Mouse (Mus musculus): ENCODE measurements around the gene Ubn1. TPM values are rescaled to one million over a fixed set of nuclear protein-coding genes. Genes with fewer than 3 reads are reported as not detected.

The Ubn1 gene
- polyA plus RNA-seq, 1 experiment: 8.3 TPM

DNA sequence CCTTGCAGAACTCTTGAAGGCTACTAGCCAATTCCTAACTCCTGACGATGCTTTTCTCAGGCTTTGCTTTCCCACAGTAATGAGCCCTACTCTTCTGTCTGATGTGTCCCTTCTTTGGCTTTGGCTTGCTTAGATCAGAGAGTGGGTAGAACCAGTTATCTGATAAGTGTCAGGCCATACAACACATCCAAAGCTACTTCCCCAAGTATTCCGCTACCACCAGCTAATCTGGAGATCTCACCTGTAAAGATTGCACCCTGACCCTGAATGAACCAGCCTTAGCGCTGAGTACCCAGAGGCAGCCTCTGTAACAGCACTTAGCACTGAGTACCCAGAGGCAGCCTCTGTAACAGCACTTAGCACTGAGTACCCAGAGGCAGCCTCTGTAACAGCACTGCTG, 4.5 kb upstream of the Ubn1 start:
- no peaks in the 10 kb centered on the region for H3K4me1 ChIP-seq (ENCODE audit: control insufficient read depth, insufficient read depth, insufficient read length, low read length)
- H3K4me3 ChIP-seq (ENCODE audit: insufficient read depth, low read depth, low read length): no peak overlapping the region
- no peak overlapping the region for H3K27ac ChIP-seq (replicated peaks; ENCODE audit: low read depth, low read length)

DNA sequence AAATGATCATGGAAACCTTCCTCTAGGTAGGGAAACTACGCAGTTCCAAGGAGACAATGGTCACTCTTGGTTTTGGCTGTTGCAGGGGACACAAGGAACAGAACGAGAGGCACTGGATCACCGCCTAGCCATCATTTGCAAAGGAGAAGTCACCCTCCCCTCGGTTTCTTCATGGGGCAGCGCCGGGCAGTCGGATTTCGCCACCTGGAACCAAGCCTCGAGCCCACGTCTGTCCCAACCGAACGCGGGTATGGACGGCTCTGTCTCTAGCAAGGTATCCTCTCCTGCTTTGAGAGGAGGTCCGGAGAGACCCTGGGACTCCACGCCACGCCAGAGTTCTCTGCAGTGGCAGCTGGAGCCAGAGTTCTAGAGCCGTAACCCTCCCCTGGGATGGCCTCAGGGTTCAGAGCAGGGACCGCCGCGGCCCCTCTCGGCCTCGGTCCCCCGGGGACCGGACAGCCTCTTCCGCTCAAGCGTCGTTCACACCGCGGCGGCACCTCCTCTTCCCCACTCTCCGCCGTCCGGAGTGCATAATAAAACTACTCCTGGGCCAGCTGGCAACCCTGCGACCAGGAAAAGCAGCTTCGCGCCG, 579 bp upstream of the Ubn1 start:
- Histone ChIP-seq H3K27ac (replicated peaks; ENCODE audit: low read depth, low read length) (peak overlapping the region; percentile 94), H3K4me1 (ENCODE audit: control insufficient read depth, insufficient read depth, insufficient read length, low read length) (no peaks in the 10 kb centered on the region; the same call in 1 of the 2 replicates), H3K4me3 (ENCODE audit: insufficient read depth, low read depth, low read length) (peak overlapping the region; percentile 83)

DNA sequence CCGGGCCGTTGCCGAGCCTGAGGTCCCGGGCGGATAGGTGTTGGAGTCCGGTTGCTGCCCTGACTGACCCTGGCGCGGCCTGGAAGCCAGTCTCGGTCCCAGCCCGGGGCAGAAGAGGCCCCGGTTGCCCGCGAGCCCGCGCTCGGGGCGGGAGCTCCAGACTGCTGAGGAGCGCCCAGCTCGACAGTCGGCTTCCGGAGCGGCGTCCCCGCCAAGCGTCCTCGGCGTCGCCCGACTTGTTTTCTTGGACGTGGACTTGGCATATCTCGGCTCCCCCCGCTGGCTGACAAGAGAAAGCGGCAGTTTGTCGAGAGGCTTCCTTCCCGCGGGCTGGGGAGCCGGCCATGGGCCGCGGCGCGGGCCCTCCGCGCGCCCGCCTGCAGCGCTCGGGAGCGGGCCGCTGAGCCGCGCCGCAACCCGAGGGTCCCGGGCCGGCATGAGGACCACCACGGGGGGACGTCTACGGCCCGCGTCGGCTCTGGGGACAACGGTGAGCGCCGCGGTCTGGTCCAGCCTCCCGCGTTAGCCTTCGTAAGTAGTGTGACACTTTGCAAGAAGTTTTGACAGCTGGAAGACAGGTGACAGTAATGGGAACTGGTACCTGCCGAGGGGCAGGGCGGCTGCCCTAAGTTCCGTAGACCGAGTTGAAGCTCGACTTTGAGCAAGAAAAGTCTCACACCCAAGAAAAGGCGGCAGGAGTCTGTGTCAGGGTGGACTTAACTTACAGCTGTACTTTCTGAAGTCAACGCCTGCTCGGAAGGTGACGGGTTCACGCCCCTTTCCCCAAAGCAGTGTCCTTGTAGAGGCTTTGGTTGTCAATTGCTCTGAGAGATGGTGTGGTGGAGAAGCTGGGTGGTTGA, 624 bp downstream of the Ubn1 start:
- no peaks in the 10 kb centered on the region; the same call in 1 of the 2 replicates for H3K4me1 ChIP-seq (ENCODE audit: control insufficient read depth, insufficient read depth, insufficient read length, low read length)
- H3K27ac ChIP-seq (replicated peaks; ENCODE audit: low read depth, low read length): peak overlapping the region; percentile 90
- H3K4me3 ChIP-seq (ENCODE audit: insufficient read depth, low read depth, low read length): peak overlapping the region; percentile 87

DNA sequence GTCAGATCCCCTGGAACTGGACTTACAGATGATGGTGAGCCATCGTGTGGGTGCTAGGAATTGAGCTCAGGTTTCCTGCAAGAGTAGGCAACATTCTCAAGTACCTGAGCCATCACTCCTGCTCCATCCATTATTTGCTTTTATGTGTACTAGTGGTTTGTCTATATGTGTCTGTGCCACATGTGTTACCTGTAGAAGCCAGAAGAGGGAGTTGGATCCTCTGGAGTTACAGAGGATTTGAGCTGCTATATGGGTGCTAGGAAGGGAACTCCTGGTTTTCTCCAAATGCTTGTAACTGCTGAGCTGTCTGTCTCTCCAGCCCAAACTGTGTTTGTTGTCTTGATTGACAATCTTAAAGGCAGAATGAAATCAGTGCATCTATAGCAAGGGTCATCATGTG, 8.3 kb downstream of the Ubn1 start:
- no peak overlapping the region for H3K27ac ChIP-seq (replicated peaks; ENCODE audit: low read depth, low read length)
- H3K4me3 ChIP-seq (ENCODE audit: insufficient read depth, low read depth, low read length): no peak overlapping the region
- H3K4me1 ChIP-seq (ENCODE audit: control insufficient read depth, insufficient read depth, insufficient read length, low read length): no peaks in the 10 kb centered on the region

DNA sequence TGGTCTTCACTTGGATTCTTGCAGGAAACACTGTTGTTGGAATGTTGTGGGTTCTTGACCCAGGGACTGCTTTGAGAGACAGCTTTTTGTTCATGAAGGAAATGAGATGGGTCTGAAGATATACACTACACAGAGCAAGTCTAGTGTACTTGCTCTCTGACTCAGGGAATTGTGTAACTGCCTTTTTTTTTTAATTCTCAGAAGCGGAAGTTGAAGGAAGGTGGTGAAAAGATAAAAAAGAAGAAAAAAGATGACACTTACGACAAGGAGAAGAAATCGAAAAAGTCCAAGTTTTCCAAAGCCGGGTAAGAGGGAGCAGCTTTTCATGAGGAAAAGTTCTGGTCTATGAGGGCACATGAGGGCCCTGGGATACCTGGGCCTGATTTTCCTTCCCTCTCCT, 13.6 kb downstream of the Ubn1 start:
- no peak overlapping the region for H3K4me3 ChIP-seq (ENCODE audit: insufficient read depth, low read depth, low read length)
- no peak overlapping the region for H3K27ac ChIP-seq (replicated peaks; ENCODE audit: low read depth, low read length)
- no peaks in the 10 kb centered on the region for H3K4me1 ChIP-seq (ENCODE audit: control insufficient read depth, insufficient read depth, insufficient read length, low read length)

DNA sequence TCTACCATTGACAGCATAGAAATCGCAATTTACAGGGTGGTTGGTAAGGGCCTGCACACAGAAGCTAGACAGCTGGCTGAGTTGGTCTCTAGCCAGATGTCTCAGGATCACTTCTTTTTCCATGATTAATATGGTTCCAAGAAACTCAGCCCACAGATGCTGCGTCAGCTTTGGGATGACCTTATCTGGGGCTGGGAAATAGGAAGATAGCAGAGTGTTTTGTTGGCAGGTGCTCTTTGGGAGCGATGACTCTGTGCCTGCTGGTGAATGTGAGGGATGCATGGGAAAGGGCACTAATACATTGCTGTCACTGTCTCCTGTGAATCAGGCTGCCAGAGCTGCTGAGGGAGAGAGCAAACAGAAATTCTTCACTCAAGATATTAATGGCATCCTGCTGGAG, 20.5 kb downstream of the Ubn1 start:
- H3K4me1 ChIP-seq (ENCODE audit: control insufficient read depth, insufficient read depth, insufficient read length, low read length): no peaks in the 10 kb centered on the region
- no peak overlapping the region for H3K27ac ChIP-seq (replicated peaks; ENCODE audit: low read depth, low read length)
- no peak overlapping the region for H3K4me3 ChIP-seq (ENCODE audit: insufficient read depth, low read depth, low read length)

DNA sequence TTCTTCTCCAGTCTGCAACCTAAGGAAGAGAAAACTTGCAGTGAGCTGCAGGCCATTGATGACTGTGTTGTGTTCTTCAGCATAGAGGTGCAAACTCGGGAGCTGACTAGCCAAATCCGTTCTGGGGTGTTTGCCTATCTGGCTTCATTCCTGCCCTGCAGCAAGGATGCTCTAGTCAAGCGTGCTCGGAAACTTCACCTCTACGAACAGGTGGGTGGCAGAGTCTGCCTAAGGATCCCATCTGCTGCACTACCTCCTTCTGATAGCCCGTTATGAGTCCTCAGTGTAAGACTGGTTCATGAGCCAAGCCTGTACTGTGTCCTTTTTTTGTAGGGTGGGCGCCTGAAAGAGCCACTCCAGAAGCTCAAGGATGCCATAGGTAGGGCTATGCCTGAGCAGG, 22.1 kb downstream of the Ubn1 start:
- H3K4me1 ChIP-seq (ENCODE audit: control insufficient read depth, insufficient read depth, insufficient read length, low read length): no peaks in the 10 kb centered on the region
- no peak overlapping the region for H3K27ac ChIP-seq (replicated peaks; ENCODE audit: low read depth, low read length)

DNA sequence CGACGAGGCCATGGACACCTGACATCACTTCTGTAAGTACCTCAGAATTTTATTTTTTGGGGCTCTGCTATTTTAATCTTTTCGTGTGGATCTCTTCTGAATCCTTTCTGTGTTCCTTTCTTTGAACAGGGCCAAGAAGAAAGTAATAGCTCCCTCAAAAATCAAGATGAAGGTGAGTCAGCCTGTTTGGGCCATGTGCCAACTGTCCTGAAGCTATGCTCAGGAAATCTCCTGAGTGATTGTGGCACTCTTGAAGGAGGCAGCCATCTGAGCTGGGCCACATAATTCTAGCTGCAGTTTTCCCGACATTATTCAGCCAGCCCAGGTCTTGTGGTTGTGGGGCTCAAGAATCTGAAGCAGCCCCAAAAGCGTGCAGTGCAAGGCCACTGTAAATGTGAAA, 24.5 kb downstream of the Ubn1 start:
- H3K27ac ChIP-seq (replicated peaks; ENCODE audit: low read depth, low read length): no peak overlapping the region
- H3K4me3 ChIP-seq (ENCODE audit: insufficient read depth, low read depth, low read length): no peak overlapping the region
- H3K4me1 ChIP-seq (ENCODE audit: control insufficient read depth, insufficient read depth, insufficient read length, low read length): no peaks in the 10 kb centered on the region

More for the DNA sequence above, 22.1 kb downstream of the Ubn1 start:
- H3K4me3 ChIP-seq (ENCODE audit: insufficient read depth, low read depth, low read length): no peak overlapping the region

DNA sequence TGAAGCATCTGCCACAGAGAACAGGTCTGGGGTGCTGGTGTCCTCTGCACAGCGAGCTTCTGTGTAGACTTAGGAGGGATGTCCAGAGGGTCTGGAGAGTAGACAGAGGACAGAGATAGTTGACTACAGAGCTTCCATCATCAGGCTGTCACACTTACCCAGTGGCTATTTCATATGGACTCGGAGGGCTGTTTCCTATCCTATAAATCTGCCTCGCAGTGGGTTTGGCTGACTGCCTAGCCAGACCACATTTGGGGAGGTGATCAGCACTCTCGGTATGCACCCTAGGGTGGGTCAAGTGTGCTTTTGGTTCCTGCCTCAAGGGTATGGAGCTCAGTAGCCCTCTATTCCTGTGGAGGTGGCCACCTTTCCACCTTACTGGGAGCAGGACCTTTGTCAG, 35.3 kb downstream of the Ubn1 start:
- Histone ChIP-seq H3K4me1 (ENCODE audit: control insufficient read depth, insufficient read depth, insufficient read length, low read length) (no peaks in the 10 kb centered on the region), H3K4me3 (ENCODE audit: insufficient read depth, low read depth, low read length) (no peak overlapping the region)

DNA sequence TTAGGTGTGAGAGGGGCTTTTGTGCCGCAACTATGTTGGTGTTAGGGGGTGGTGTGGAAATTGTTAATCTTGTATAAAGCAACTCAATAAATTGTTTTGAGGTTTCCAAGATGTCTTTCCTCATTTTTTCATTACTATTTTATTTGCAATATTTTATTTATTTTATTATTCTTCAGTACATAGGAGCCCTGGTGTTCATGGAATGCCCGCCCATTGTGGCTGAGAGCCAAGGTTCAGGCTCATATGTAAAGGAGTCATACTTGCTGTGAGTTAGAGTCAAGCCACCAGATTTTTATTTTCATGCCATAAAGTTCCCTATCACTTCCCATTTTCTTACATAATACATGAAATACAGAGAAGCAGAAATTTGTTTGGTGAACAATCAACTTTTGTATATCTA, 36.3 kb downstream of the Ubn1 start:
- H3K4me3 ChIP-seq (ENCODE audit: insufficient read depth, low read depth, low read length): no peak overlapping the region
- H3K4me1 ChIP-seq (ENCODE audit: control insufficient read depth, insufficient read depth, insufficient read length, low read length): no peaks in the 10 kb centered on the region
- H3K27ac ChIP-seq (replicated peaks; ENCODE audit: low read depth, low read length): no peak overlapping the region

More for the DNA sequence above, 35.3 kb downstream of the Ubn1 start:
- no peak overlapping the region for H3K27ac ChIP-seq (replicated peaks; ENCODE audit: low read depth, low read length)

DNA sequence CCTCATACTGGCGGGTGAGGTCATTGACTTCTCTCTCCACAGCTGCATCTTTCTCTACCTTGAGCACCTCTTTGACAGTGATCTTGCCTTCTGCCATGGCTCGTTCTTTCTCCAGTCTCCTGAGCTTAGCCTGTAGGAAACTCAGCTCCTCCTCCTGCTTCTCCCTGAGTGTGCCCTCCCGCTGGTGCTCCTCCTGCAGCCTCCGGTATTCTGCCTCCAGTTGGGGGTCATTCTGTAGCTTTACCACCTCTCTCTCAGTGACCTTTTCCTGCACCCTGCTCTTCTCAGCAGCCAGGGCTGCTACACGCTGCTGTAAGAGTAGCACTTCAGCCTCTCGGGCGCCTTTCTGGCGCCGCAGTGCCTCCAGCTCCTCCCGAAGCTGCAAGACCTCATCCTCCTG, 39.2 kb downstream of the Ubn1 start:
- Histone ChIP-seq H3K4me3 (ENCODE audit: insufficient read depth, low read depth, low read length) (no peak overlapping the region), H3K27ac (replicated peaks; ENCODE audit: low read depth, low read length) (no peak overlapping the region), H3K4me1 (ENCODE audit: control insufficient read depth, insufficient read depth, insufficient read length, low read length) (no peaks in the 10 kb centered on the region)

DNA sequence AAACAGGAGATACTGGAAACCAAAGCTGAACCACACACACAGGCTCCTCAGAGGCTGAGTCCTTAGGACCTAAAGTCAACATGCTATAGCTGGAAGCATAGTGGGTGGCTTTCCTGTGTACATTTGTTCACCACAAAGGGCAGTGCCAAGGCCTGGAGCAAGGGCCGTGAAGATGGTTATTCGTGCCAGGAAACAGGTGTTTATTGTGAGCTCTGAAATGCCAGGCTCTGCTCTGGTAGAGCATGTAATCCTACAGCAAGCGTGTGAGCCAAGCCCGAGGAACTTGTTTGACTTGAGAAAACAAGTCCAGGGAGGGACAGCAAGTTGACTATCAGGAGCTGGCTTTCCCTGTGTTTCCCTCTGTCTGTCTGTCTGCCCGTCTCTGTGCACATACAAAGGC, 43.4 kb downstream of the Ubn1 start:
- Histone ChIP-seq H3K4me1 (ENCODE audit: control insufficient read depth, insufficient read depth, insufficient read length, low read length) (no peaks in the 10 kb centered on the region), H3K27ac (replicated peaks; ENCODE audit: low read depth, low read length) (no peak overlapping the region), H3K4me3 (ENCODE audit: insufficient read depth, low read depth, low read length) (no peak overlapping the region)

DNA sequence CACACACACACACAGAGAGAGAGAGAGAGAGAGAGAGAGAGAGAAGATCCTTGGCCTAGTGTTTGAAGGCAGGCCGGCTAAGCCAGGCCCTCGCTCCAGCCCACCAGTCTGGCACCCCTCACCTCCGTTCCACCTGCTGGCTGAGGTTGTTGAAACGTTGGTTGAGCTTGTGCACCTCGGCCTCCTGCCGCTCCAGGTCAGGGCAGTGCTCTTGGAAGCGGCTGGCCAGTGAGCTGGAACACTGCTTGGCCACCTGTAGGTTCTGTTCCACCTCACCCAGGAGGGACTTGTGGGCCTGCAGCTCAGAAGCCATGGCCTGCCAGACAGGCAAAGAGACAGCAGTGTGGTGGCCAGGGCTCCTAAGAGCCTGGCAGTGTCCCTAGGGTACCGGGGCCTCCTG, 46.6 kb downstream of the Ubn1 start:
- no peak overlapping the region for H3K4me3 ChIP-seq (ENCODE audit: insufficient read depth, low read depth, low read length)
- no peaks in the 10 kb centered on the region for H3K4me1 ChIP-seq (ENCODE audit: control insufficient read depth, insufficient read depth, insufficient read length, low read length)
- no peak overlapping the region for H3K27ac ChIP-seq (replicated peaks; ENCODE audit: low read depth, low read length)

DNA sequence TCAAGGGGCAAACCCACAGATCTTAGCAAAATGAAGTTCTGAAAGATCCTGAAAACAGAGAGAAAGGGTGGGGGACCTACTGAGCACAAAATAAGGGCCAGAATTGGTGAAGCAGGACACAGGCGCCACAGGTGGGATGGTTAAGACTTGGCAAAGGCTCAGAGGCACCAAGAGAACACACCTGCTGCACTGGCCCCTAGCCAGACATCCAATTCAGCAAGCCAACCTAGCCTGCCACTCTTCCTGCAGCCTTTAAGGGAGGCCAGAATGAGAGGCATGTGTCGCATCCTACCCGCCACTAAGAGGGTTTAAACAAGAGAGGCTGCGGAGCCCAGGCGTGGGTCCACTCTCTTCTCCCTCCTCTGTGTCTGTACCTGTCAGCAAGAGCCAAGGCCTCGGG, 51.1 kb downstream of the Ubn1 start:
- H3K4me3 ChIP-seq (ENCODE audit: insufficient read depth, low read depth, low read length): no peak overlapping the region
- H3K4me1 ChIP-seq (ENCODE audit: control insufficient read depth, insufficient read depth, insufficient read length, low read length): no peaks in the 10 kb centered on the region
- H3K27ac ChIP-seq (replicated peaks; ENCODE audit: low read depth, low read length): no peak overlapping the region

DNA sequence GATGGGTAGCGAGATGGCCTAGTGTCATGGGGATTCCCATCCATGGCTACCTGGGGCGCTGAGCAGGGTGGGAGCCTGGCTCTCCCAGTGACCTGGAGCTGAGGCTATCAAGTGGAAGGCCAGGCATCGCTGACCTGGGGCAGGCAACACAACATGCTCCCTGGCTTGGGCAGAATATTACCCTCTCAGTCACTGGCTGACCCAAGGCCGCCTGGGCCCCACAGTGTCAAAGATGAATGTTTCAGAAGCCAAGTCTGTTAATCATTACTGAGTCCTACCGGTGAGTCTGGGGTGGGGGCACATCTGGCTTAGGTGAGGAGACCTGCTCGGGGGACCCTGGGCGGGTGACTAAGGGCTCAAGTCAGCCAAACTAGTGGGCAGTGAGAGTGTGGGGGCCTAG, 60.0 kb downstream of the Ubn1 start:
- Histone ChIP-seq H3K27ac (replicated peaks; ENCODE audit: low read depth, low read length) (no peak overlapping the region), H3K4me1 (ENCODE audit: control insufficient read depth, insufficient read depth, insufficient read length, low read length) (no peaks in the 10 kb centered on the region), H3K4me3 (ENCODE audit: insufficient read depth, low read depth, low read length) (no peak overlapping the region)

DNA sequence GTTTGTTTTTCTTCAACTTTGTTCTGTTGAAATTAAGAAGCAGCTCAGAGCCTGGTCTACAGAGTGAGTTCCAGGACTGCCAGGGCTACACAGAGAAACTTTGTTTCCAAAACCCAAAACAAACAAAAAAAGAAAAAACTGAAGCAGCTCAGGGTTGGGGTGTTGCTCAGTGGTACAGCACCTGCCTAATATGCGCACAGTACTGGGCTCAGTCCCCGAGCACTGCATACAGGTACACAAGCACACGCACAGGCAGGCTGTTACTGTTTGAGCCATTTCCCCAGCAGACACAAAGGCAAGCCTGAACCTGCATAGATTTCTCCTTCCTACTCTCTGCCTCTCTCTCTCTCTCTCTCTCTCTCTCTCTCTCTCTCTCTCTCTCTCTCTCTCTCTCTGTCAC, 61.2 kb downstream of the Ubn1 start:
- H3K4me1 ChIP-seq (ENCODE audit: control insufficient read depth, insufficient read depth, insufficient read length, low read length): no peaks in the 10 kb centered on the region
- no peak overlapping the region for H3K27ac ChIP-seq (replicated peaks; ENCODE audit: low read depth, low read length)
- H3K4me3 ChIP-seq (ENCODE audit: insufficient read depth, low read depth, low read length): no peak overlapping the region
